Mouse (Mus musculus) large intestine, adult 2 months (tissue): Measurements from ENCODE around the gene Prlh. TPM values are rescaled to one million over a fixed set of nuclear protein-coding genes. Genes with fewer than 3 reads are reported as not detected.

Experiments used
- DNase-seq: peaks from one replicate; pipeline ENCODE4 v3.0.0-alpha.2; 2012; ENCODE audit warnings: low read depth, low spot score
- WGBS: fragments of 180-500 bp; shearing (Covaris S2); methylation state at CpG from one replicate; pipeline ENCODE4 v1.1.7; 2018; 5-methylcytosine and 5-hydroxymethylcytosine counted together
- polyA plus RNA-seq: library from polyadenylated mRNA; depleted of rRNA; stranded (reverse); fragments of >200 nt; gene quantifications from 2 replicates; pipeline ENCODE4 v1.2.3, GENCODE M21; 2012

Prlh gene
- polyA plus RNA-seq, 1 experiment, result not detected

- DNase-seq, result no peak
- 61% methylated on average over 9 of the region's 9 CpGs for WGBS
Measured at GRCm38 (mm10) chr1:90949309-90949708, 3.6 kb upstream of the Prlh start.

DNA sequence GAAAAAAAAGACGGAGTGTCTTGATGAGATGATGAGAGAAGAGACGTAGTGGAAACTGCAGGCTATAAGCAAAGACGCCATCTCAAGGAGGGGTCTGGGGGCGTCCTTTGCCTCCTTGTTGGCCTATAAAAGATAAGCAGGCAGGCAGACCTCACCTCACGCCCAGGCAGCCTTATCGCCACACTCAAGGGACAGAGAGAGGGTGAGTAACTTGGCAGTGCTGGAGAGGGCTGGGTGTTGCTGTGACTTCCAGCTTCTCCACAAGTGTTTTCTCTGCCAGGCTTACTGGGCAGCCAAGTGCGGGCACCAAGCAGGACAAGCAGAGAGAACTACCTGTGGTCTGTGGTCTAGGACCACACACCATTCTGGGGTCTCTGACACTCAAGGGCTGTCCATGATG lies 1.2 kb upstream of the Prlh start:
- 73% methylated on average over 7 of the region's 7 CpGs for WGBS
- DNase-seq, result no peak

- no peak for DNase-seq
- 59% methylated on average over 11 of the region's 11 CpGs for WGBS
Measured at GRCm38 (mm10) chr1:90953688-90954087, 780 bp downstream of the Prlh start.

DNA sequence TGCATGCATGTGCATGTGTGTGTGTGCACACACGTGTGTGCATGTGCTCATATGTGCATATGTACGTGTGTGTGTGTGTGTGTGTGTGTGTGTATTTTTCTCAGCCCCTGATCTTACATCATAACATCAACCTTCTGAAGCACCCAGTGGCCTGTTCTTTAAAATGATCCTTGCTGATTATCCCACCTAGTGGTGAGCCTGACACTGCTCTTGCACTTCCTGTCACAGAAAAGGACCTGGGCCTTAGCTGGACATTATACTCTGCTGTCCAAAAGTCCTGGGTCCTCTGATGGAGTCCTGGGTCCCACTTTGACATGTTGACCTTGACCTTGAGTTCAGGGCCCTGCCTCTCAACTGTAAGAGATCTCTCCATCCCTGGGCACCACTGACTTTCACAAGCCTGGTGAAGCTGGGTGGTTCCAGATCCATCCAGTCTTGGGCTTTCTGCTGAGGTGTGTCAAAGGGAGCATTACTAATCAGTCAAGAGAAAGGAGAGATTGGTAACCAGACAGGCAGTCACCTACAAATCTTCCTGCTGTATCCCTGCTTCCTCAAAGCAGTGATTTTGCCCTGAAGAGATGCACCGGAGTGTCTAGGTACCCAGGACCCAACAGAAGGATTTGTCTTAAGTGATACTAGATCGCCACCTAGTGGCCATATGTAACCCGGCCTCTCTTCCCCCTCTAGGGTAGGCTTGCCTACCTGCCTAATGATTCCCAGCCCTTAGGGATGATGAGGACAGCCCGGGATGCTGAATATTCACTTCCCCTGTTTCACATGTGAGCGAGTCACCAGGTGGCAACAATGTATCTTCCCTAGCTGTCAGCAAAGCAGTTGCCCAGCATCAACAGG lies 3.6 kb downstream of the Prlh start:
- no peak for DNase-seq
- WGBS, result 33% methylated on average over 7 of the region's 7 CpGs

GRCm38 (mm10) chr1:90962526-90962925 lies 9.6 kb downstream of the Prlh start:
- no peak for DNase-seq
- WGBS, result 34% methylated on average over 4 of the region's 4 CpGs

- 13% methylated on average over 3 of the region's 3 CpGs for WGBS
- no peak for DNase-seq
Measured at GRCm38 (mm10) chr1:90962994-90963393, 10.1 kb downstream of the Prlh start.

GRCm38 (mm10) chr1:90967583-90967982 lies 14.7 kb downstream of the Prlh start:
- peak; percentile 78 for DNase-seq

GRCm38 (mm10) chr1:90968649-90969048 lies 15.7 kb downstream of the Prlh start:
- DNase-seq, result no peak
- 54% methylated on average over 4 of the region's 4 CpGs for WGBS

More at GRCm38 (mm10) chr1:90967583-90967982, 14.7 kb downstream of the Prlh start:
- WGBS, result 19% methylated on average over 7 of the region's 7 CpGs

GRCm38 (mm10) chr1:90969347-90969784 lies 16.5 kb downstream of the Prlh start, which contains the start of gene Rab17:
Gene Rab17, minus strand, starts transcription at chr1:90969661.
- 12% methylated on average over 9 of the region's 9 CpGs for WGBS
- no peak for DNase-seq

DNA sequence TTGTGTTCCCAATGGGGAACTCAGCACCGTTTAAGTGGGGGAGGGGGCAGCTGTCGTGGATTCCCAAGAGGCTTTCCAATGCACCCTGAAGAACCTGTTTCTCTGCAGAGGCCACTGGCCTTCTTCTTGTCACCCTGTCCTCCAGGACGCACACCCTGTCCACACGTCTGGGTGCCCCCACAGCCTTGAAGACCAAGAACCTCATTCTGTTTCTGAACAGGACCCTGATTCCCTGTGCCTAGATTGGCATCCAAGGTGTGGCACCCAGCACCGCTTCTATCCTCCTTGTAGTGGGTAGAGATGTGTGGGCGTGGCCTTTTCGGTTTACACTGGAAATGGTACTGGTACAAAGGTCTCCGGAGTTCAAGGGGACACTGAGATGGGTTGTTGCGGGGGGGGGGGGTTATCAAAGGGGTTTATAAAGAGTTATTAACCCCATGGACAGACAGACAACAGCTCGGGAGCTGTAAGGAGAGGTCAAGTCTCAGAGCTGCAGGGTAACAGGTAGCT lies 17.0 kb downstream of the Prlh start:
- 28% methylated on average over 10 of the region's 10 CpGs for WGBS

GRCm38 (mm10) chr1:90972911-90973573 lies 20.1 kb downstream of the Prlh start:
- DNase-seq, result no peak
- WGBS, result 27% methylated on average over 9 of the region's 9 CpGs

More for the DNA sequence above, 17.0 kb downstream of the Prlh start:
- DNase-seq, result no peak

DNA sequence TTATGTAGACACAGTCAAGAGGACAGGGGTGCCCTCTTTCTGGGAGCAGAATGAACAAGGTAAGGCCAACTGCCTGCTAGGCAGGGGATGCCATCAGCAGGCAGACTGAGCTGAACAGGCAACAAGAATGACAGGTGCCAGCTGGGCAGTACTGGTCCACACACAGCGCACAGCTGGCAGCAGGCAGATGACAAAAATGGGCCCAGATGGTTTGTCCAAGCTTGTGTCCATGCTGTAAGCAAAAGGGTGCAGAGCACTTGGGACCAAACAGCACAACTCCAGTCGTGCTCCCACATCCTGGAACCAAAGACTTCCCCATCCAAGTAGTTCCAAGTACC lies 20.6 kb downstream of the Prlh start:
- DNase-seq, result no peak
- WGBS, result 76% methylated on average over 2 of the region's 2 CpGs

- no peak for DNase-seq
- 63% methylated on average over 12 of the region's 12 CpGs for WGBS
Measured at GRCm38 (mm10) chr1:90974906-90975649, 22.2 kb downstream of the Prlh start.

DNA sequence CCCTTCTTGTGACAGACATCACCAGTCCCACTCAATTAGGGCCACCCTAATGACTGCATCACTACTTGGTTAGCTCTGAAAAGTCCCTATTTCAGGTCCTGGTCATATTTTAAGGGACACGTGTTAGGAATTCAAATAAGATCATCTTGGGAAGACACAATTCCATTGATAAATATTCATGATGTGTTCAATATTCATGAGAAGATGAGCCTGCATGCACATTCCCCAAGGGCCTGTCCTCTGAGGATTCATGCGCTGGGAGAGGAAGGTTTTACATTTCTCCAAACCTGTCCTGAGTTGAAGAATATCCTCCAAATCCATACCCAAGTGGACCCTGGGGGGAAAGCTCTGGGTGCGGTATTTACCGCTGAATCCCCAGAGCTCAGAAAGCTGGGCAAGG lies 23.1 kb downstream of the Prlh start:
- no peak for DNase-seq
- 93% methylated on average over 4 of the region's 4 CpGs for WGBS

DNA sequence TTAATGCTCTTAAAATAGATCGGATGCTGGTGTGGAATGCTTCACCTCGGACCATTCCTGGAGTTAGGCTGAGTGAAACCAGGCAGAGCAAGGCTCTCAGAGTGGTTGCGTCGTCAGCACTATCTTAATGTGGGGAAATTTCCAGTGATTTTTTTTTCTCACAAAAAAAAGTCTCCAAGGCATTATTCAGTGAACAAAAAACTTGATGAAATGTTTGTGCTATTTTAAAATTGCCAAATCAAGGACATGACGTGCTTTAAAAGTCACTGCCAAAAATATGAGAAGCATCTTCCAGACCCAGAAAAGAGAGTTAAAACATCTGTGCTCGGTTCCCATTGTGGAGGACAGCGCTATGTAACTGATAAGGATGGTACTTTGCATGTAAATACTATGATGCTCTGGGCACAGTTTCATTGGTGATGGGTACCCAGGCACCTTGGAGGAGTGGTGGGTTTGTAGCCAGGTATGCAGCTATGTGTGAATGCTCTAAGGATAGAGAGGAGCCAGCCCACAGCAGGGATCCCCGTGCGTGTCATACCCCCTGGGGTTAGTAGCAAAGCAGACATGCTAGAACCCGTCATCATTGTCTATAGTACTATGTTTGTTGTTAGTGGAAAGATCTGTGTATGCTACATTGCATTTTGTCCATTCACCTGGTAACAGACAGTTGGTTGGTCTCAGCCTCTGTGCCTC lies 27.9 kb downstream of the Prlh start:
- no peak for DNase-seq
- 62% methylated on average over 10 of the region's 10 CpGs for WGBS

DNA sequence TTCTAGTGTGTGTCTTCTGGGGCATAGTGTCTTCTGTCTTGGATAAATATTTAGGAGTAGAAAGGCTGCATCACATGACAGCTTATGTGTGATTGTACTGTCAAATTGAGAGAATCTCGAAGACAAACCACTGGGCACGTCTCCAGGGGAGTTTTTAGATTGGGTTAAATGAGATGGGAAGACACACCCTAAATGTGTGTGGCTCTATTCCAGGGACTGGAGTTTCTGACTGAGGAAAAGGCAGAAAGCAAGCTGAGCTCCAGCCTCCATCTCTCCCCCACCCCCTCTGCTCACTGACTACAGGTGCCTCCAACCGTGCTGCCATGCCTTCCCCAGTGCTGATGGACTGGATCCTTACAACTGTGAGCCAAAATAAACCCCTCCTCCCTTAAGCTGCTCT lies 28.4 kb downstream of the Prlh start:
- DNase-seq, result no peak
- WGBS, result 41% methylated on average over 3 of the region's 3 CpGs

DNA sequence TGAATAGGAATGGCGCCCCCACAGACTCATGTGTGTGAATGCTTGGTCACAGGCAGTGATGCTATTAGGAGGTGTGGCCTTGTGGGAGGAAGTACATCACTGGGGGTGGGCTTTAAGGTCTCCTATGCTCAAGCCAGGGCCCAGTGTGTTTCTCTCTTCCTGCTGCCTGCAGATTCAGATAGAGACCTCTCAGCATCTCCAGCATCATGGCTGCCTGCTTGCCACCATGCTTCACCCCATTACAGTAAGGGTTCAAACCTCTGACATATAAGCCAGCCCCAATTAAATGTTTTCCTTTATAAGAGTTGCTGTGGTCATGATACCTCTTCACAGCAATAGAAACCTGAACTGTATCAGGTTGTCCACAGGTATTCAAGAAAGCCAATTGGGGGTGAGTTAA lies 43.0 kb downstream of the Prlh start:
- WGBS, result 95% methylated on average over 1 of the region's 1 CpGs
- DNase-seq, result no peak

GRCm38 (mm10) chr1:90997136-90997535 lies 44.2 kb downstream of the Prlh start:
- no peak for DNase-seq
- 36% methylated on average over 4 of the region's 4 CpGs for WGBS

- WGBS, result 87% methylated on average over 5 of the region's 5 CpGs
- DNase-seq, result no peak
Measured at GRCm38 (mm10) chr1:90997641-90998040, 44.7 kb downstream of the Prlh start.
